Mouse (Mus musculus) ovary, postnatal 14 days (tissue): ENCODE results near the gene Nav2.

Source experiments
- DNase-seq: peaks from one replicate; pipeline ENCODE4 v3.0.0; 2022; ENCODE audit warnings: low spot score

Gene Nav2

GRCm38 (mm10) chr7:49452274-49452673, 543.8 kb downstream of the Nav2 start:
- no peak for DNase-seq

- no peak for DNase-seq
Measured at GRCm38 (mm10) chr7:49454601-49455000, 546.1 kb downstream of the Nav2 start.

DNA sequence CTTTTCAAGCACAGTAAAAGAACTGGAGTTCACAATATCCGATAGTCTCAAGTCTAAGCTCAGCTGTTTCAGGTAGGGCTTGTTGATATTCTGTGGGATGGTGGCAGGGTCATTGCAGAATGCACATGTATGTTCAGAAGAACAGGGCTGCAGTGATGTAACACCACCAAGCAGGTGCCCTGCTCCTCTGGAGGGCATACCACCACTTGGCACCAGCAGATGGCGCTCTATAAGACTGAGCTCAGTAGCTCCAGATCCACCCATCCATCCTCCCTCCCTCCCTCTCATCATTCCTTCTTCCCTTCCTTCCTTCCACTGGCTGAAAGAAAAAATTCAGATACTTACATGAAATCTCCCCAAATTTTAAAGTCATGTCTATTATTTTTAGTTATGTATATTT, 547.6 kb downstream of the Nav2 start:
- DNase-seq = peak; percentile 41

DNA sequence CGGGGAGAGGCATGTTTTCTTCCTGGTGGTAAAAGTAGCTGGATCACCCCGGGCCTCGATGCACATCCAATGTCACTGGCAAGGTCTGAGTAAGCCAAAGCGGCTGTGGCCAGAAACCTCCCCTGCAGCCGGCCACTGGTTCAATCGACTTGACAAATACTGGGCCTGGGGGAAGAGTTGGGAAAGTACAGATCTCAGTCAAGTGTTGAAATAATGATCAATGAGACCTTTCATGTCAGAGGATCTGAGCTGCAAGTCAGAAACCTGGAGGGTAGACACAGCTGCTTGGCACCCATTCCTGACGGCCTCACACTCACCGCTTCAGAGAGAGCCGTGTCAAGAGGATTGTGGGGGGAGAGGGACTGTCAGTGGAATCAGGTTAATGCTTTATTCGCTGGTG, 548.9 kb downstream of the Nav2 start:
- no peak for DNase-seq

GRCm38 (mm10) chr7:49457890-49458289, 549.4 kb downstream of the Nav2 start:
- DNase-seq = no peak

GRCm38 (mm10) chr7:49462328-49462811, 553.9 kb downstream of the Nav2 start:
- DNase-seq = no peak

GRCm38 (mm10) chr7:49467861-49468260, 559.3 kb downstream of the Nav2 start:
- DNase-seq = no peak

- DNase-seq = no peak
Measured at GRCm38 (mm10) chr7:49468492-49469205, 560.1 kb downstream of the Nav2 start.

- DNase-seq = peak; percentile 54
Measured at GRCm38 (mm10) chr7:49471278-49471677, 562.8 kb downstream of the Nav2 start.

- DNase-seq = no peak
Measured at GRCm38 (mm10) chr7:49475282-49475681, 566.8 kb downstream of the Nav2 start.

DNA sequence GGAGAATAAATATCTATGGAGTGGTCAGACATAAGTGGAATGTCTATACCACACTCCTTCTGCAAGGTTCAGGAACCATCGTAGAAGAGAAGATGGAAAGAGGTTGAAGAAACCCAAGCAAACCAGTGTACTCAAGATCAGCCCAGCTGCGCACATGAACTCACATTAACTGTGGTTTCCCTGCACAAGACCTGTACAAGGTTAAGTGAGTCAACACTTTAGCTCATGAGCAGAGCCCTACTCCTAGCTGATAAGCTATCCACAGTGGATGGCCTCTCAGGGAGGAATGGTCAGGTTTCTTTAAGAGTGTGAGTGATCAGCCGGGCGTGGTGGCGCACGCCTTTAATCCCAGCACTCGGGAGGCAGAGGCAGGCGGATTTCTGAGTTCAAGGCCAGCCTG, 567.6 kb downstream of the Nav2 start:
- no peak for DNase-seq

DNA sequence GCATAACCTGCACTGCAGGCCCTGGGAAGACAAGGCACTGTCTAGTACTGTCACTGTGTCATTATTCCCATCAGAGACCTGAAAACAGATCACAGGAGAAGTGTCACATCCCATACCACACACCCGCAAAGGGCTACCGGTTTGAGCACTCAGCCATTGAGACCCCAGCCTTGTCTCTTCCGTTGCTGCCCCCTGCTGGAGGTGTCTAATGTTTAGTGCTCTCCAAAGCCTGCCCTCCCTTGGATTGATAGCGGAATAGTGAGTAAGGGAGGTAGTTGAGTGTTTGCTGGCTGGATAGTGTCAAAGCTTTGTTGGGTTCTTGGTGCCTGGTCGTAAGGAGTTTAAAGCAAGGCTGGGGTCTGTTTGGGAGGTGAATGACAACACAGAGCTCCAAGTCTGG, 568.1 kb downstream of the Nav2 start:
- DNase-seq = peak; percentile 29

GRCm38 (mm10) chr7:49477076-49477975, 568.8 kb downstream of the Nav2 start:
- DNase-seq = no peak

DNA sequence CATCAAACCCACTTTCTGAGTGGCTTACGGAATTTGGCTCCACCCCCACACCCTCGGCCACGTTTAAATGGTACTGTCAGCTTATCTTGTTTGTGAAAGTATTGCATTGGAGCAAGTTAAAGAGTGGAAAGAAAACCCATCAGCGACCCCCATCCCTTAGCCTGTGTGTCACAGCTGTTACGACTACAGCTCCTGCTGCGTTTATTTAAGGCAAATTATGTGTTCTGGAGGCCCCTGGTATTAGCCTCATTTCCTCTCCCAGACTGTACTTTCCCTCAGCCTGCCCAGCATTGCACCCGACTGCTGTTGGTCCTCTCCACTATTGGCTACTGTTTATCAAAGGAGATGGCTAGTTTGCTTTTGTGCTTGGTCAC, 569.4 kb downstream of the Nav2 start:
- no peak for DNase-seq

DNA sequence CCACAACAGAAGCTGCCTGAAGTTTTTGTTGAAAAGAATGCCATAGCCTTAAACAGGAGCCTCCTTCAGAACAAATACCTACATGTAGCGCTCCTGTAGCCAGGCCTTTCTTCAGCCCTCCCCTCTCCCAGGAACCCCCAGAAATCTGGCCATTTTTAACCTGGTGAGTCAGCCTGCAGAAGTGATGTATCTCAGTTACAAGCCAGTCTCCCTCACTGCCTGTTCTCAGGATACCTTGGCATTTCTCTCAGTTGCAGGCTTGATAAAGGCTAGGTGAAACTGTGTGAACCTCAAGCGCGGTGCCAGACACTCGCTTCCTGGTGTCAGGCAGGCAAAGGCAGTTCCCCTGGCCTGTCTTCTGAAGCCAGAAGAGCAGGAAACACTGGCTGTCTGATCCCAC, 570.4 kb downstream of the Nav2 start:
- no peak for DNase-seq

- no peak for DNase-seq
Measured at GRCm38 (mm10) chr7:49480962-49481361, 572.4 kb downstream of the Nav2 start.

GRCm38 (mm10) chr7:49484036-49484744, 575.7 kb downstream of the Nav2 start:
- DNase-seq = no peak

GRCm38 (mm10) chr7:49485292-49485847, 576.9 kb downstream of the Nav2 start:
- DNase-seq = no peak

DNA sequence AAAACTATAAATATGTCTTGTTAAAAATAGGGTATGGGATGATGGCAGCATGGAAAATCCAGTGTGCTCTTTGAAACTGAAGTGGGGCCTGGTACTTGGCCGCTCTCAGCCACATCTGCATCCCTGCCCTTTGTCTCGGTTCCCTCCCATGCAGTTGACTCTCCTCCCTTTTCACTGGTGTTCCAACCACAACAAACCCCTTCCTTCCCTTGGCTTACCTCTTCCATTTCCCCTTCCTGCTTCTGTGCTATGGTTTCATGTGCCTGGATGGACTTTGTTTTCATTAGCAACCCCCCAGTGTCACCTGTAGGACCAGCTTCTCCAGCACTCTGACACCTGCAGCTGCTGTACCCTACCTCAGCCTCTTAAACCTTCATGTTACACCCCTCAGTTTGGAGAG, 578.8 kb downstream of the Nav2 start:
- no peak for DNase-seq

- DNase-seq = no peak
Measured at GRCm38 (mm10) chr7:49488493-49489087, 580.1 kb downstream of the Nav2 start.

DNA sequence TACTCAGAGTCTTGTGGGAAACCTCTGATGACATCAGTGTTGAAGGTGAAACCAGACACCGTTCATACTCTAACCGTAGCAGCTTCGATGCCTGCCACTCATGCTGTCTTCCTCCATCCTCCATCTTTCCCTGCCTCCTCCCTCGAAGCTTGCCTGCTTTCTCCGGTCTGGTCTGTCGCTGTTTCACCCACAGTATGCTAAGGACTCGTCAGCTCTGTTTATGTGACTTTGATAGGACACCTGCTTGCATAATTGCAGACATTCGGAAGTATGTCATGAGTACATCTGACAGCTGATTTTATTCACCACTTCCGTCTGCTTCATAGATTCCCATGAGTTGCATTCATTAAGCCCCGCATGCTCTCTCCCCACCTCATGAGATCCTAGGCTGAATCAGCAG, 582.3 kb downstream of the Nav2 start:
- no peak for DNase-seq

DNA sequence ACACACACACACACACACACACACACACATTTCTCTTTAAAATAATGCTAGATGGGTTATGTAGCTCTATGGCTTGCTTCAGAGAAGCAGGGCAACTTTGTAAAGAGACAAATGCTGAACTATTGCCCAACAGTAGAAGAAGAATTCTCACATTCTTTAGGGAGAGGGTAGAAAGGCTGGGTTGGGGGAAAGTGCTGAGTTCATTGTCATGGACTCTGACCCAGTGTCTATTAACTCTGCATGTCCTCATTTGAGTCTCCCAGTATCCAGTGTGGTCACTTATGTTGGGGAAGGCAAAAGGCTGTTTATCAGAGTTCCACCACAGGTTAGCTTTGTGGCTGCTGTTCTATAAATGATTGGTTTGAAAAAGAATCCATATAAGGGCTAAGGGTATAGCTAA, 584.1 kb downstream of the Nav2 start:
- DNase-seq = no peak
